Mouse (Mus musculus): ENCODE measurements at regions not wholly inside any gene's neighbourhood (a gene's known extent, or its start where the extent isn't known, plus 50 kb on each side); places are given as distances from the start of the nearest gene placed in this dataset.

DNA sequence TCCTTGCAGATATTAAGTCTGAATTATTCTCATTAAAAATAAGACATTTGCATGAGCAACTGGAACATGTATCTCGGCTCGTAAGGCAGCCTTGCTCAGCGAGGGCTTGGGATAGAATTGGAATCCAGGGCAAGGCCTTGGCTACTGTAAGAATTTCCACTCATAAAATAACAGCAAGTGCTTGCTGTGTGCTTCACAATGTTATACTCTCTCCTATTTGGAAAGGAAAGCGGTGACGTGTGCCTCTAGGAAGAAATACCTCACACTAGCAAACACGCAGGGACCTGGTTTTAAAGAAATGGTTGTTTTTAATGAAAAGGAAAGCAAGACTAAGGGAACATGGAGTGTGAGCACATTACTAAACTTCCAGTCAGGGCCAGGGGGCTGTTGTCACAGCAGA, 69.3 kb upstream of the Cops8 start:
- no peak for TF ChIP-seq POLR2A (IDR thresholded peaks at IDR 0.05; ENCODE audit: extremely low read depth, insufficient read depth, low read length)
- TF ChIP-seq CTCF (IDR thresholded peaks at IDR 0.05; ENCODE audit: low read depth, low read length) = no peak

Measured in liver, adult 2 months (tissue).